Mouse (Mus musculus): Measurements from ENCODE around the gene Lins1.

DNA sequence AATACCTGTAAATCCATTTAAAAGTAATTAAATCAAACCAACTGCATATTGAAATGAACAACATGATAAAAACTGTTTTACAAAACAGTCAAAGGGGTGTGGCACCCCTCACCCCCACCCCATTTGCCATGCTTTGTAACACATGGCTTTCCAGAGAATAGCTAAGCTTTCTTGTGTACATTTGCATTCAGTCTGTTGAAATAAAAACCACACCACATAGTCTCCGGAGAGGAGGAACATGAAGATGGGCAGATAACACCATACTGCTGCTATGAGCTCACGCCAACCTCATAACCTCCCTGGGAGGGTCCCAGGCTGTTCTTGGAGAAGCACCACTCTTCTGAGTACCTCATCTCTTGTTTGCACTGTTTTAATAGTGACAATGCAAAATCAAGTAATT is 40.5 kb upstream of the Lins1 start:
- TF ChIP-seq CTCF (IDR thresholded peaks at IDR 0.05; ENCODE audit: low read depth, low read length) (no peak), POLR2A (IDR thresholded peaks at IDR 0.05; ENCODE audit: borderline replicate concordance, low read depth, low read length) (no peak)
